Mouse (Mus musculus): ENCODE results near the gene Naa15. TPM values are rescaled to one million over a fixed set of nuclear protein-coding genes. Genes with fewer than 3 reads are reported as not detected.
A peak's percentile ranks its signal among the peaks of the same experiment; 100 is the strongest.
"Not testable (repeated sequence)": the region's sequence is repeated elsewhere in the genome, so short reads cannot be mapped to it uniquely, and the experiment has no call there.

Naa15 gene
- polyA plus RNA-seq, 1 experiment from 2014 or later = 49.1 TPM

DNA sequence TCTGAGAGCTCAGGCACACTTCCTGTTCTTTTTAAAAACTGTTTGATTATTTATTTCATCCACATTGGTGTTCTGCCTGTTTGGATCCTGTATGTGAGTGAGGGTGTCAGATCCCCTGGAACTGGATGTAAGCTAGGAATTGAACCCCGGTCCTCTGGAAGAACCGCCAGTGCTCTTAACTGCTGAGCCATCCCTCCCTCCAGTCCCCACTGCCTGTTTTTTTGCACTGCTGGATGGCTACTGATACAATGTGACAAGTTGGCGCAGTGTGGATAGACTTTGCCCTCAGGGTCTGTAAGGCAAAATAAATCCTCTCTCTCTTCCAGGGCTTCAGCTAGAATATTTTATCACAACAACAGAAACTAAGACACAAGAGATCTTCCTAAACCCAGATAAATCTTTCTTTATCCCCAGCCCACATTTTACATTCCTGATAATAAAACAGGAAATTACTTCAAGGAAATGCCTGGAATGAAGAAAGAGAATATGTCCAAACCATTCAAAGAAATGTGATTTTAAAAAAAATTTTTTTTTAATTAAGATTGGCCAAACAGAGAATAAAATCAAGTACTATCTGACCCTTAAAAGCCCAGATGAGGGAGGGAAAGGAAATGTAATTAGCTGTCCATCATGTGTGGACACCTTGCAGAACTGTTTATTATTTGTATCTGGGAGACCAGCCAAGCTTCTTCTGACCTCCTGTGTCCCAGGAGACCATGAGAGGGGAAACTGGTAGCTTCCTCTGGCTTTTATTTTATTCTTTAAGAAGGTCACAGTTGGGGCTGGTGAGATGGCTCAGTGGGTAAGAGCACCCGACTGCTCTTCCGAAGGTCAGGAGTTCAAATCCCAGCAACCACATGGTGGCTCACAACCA lies 34.9 kb upstream of the Naa15 start:
- H3K27ac ChIP-seq (ENCODE audit: poor library complexity, severe bottlenecking) = no peak overlapping the region
- H3K9ac ChIP-seq = no peak overlapping the region
- 71% methylated on average over 5 of the region's 5 CpGs for WGBS

DNA sequence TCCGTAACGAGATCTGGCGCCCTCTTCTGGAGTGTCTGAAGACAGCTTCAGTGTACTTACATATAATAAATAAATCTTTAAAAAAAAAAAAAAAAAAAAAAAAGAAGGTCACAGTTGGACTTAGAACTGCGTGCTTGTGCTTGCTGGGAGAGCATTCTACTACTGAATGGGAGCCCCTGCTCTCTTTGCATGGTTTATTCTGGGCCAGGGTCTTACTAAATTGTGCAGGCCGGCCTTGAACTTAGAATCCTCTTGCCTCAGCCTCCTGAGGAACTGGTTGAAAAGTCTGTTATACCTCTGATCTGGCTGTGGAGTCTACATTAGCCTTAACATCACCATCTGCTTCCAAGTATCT lies 34.3 kb upstream of the Naa15 start:
- H3K9me3 ChIP-seq (replicated peaks) = no peaks in the 10 kb centered on the region
- no peaks in the 10 kb centered on the region for H3K4me1 ChIP-seq (replicated peaks)
- H3K4me2 ChIP-seq = no peak overlapping the region
- no peak overlapping the region for H3K4me3 ChIP-seq
- 73% methylated on average over 4 of the region's 5 CpGs for WGBS
- H3K27me3 ChIP-seq (replicated peaks) = no peaks in the 10 kb centered on the region
- no peak for ATAC-seq (ENCODE audit: insufficient number of reproducible peaks, low FRiP score)
- no peak overlapping the region for H3K27ac ChIP-seq (ENCODE audit: poor library complexity, severe bottlenecking)
- H3K9ac ChIP-seq = no peak overlapping the region
- no peaks in the 10 kb centered on the region for H3K36me3 ChIP-seq

More for the DNA sequence above, 34.9 kb upstream of the Naa15 start:
- no peaks in the 10 kb centered on the region for H3K4me1 ChIP-seq (replicated peaks)
- H3K4me2 ChIP-seq = no peak overlapping the region
- H3K27me3 ChIP-seq (replicated peaks) = no peaks in the 10 kb centered on the region
- ATAC-seq (ENCODE audit: insufficient number of reproducible peaks, low FRiP score) = no peak
- no peaks in the 10 kb centered on the region for H3K36me3 ChIP-seq
- H3K9me3 ChIP-seq (replicated peaks) = no peaks in the 10 kb centered on the region
- no peak overlapping the region for H3K4me3 ChIP-seq

DNA sequence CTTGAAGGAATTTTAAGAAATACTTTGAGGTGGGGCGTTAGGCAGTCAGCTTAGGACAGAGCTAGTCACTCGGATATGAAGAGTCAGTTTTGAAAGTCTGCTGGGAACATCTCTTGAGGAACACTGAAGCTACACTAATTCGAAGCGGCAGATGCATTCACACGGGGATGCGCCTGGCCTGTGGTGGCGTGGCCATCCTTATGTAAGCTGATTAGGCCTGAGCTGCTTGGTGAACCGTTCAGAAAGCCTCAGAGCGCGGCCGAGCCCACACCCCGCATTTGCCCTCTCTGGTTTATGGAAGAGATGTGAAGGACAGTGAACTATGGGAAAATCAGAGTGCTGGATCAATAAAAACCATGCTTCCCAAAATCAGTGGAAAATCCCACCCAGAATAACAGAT lies 31.5 kb upstream of the Naa15 start:
- no peak for ATAC-seq (ENCODE audit: insufficient number of reproducible peaks, low FRiP score)

DNA sequence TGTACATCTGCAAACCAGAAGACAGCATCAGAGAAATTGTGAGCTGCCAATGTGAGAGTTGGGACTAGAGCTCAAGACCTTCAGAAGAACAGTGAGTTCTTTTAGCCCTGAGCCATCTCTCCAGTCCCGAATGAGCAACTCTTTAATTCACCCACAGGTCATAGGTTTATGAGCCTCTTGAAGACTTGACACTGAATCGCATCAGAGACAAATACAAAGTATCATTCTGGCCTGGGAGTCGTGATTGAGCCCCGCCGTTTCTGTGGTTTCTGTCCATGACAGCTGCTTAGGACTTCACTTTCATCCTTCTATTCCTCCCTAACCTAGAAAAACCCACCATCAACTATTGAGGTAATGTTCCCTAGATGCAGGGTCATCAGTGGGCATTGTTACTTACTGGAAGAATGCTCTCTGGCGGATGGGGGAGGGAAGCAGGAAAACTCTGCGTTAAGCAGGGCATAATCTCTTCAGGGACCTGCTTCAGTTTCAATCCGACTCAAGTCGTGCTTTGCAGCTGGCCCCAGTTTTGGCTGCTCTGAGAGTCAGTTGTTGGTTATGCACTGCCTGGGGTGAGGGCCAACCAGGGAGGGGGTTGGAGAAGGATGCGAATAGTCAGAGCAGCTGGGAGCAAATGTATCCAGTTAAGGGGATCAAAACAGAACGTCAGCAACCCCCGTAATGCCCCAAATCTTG lies 28.4 kb upstream of the Naa15 start:
- peaks cover 9% of the 10 kb centered on the region for H3K4me1 ChIP-seq (replicated peaks)
- no peaks in the 10 kb centered on the region for H3K27me3 ChIP-seq (replicated peaks)
- ATAC-seq (ENCODE audit: insufficient number of reproducible peaks, low FRiP score) = no peak
- H3K36me3 ChIP-seq = no peaks in the 10 kb centered on the region
- H3K4me3 ChIP-seq = no peak overlapping the region
- no peak overlapping the region for H3K4me2 ChIP-seq
- WGBS = 55% methylated on average over 12 of the region's 12 CpGs
- no peaks in the 10 kb centered on the region for H3K9me3 ChIP-seq (replicated peaks)
- H3K9ac ChIP-seq = no peak overlapping the region
- H3K27ac ChIP-seq (ENCODE audit: poor library complexity, severe bottlenecking) = no peak overlapping the region

More for the DNA sequence above, 31.5 kb upstream of the Naa15 start:
- 73% methylated on average over 12 of the region's 12 CpGs for WGBS
- no peaks in the 10 kb centered on the region for H3K9me3 ChIP-seq (replicated peaks)
- no peak overlapping the region for H3K27ac ChIP-seq (ENCODE audit: poor library complexity, severe bottlenecking)
- H3K27me3 ChIP-seq (replicated peaks) = no peaks in the 10 kb centered on the region
- H3K4me2 ChIP-seq = no peak overlapping the region
- H3K4me1 ChIP-seq (replicated peaks) = no peaks in the 10 kb centered on the region
- no peak overlapping the region for H3K9ac ChIP-seq
- H3K36me3 ChIP-seq = no peaks in the 10 kb centered on the region
- no peak overlapping the region for H3K4me3 ChIP-seq

DNA sequence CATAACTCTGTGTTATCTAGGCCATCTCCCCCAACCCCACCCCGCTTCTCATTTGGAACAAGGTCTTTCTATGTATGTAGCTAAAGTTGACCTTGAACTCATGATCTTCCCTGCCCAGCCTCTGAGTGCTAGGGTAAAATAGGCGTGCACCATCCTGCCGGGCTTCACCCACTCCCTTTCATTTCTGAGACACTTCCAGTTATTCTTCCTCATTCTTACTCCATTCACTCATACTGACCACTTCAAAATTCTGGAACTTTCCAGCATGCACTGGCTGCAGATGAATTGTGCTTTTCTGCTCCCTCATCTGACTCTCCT lies 27.9 kb upstream of the Naa15 start:
- no peaks in the 10 kb centered on the region for H3K9me3 ChIP-seq (replicated peaks)
- H3K9ac ChIP-seq = no peak overlapping the region
- H3K4me1 ChIP-seq (replicated peaks) = peaks cover 9% of the 10 kb centered on the region
- H3K27me3 ChIP-seq (replicated peaks) = no peaks in the 10 kb centered on the region
- no peak overlapping the region for H3K27ac ChIP-seq (ENCODE audit: poor library complexity, severe bottlenecking)
- no peak overlapping the region for H3K4me3 ChIP-seq
- 77% methylated on average over 3 of the region's 3 CpGs for WGBS
- H3K4me2 ChIP-seq = no peak overlapping the region
- no peak for ATAC-seq (ENCODE audit: insufficient number of reproducible peaks, low FRiP score)
- no peaks in the 10 kb centered on the region for H3K36me3 ChIP-seq

DNA sequence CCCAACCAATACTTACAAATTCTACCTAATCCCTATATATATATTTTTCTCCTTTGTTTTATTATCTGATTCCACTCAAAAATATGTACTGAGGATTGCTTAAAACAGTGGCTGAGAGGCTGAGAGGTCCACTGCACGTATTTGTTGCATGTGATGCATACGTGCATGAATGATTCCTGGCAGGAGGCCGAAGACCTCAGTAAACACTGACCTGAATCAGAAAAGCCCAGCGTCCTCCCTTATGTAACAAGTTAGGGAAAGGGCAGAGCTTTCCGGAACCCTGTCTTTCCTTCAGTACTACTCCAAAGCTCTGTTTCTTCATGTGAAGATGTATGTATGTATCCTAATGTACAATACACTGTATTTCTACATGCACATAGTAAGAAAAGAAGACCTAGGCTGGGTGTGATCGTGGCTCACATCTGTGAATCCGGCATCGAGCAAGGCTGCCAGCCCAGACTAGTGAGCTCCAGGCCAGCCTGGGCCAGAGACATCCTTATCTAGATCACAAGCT lies 27.0 kb upstream of the Naa15 start:
- Histone ChIP-seq H3K36me3 (no peaks in the 10 kb centered on the region), H3K9ac (no peak overlapping the region), H3K4me2 (no peak overlapping the region), H3K9me3 (replicated peaks) (no peaks in the 10 kb centered on the region), H3K4me1 (replicated peaks) (peaks cover 9% of the 10 kb centered on the region), H3K27ac (ENCODE audit: poor library complexity, severe bottlenecking) (no peak overlapping the region), H3K27me3 (replicated peaks) (no peaks in the 10 kb centered on the region), H3K4me3 (no peak overlapping the region)
- 50% methylated on average over 8 of the region's 8 CpGs for WGBS
- no peak for ATAC-seq (ENCODE audit: insufficient number of reproducible peaks, low FRiP score)

DNA sequence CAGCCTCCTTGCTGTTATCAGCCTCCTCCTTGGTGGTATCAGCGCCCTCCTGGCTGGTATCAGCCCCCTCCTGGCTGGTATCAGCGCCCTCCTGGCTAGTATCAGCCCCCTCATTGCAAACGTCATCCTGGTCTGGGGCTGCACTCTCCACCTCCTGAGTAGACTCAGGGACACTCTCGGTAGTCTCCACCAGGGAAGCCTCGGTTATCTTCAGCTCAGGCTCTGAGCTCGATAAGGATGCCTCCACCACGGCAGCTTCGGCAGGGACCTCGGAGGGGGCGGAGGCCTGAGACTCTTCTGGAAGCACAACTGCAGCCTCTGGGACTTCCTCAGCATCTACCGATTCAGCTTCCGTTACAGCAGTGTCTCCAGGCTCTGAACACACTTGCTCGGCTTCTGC lies 26.0 kb upstream of the Naa15 start:
- under 1% methylated on average over 13 of the region's 13 CpGs for WGBS
- peak overlapping the region; percentile 67 for H3K4me2 ChIP-seq
- H3K36me3 ChIP-seq = no peaks in the 10 kb centered on the region
- peaks cover 9% of the 10 kb centered on the region for H3K4me1 ChIP-seq (replicated peaks)
- ATAC-seq (ENCODE audit: insufficient number of reproducible peaks, low FRiP score) = 0 out of 2 replicates have a peak, but pooled peaks have one; percentile 68
- no peaks in the 10 kb centered on the region for H3K9me3 ChIP-seq (replicated peaks)
- peak overlapping the region; percentile 24 for H3K4me3 ChIP-seq
- H3K27ac ChIP-seq (ENCODE audit: poor library complexity, severe bottlenecking) = no peak overlapping the region
- no peaks in the 10 kb centered on the region for H3K27me3 ChIP-seq (replicated peaks)
- peak overlapping the region; percentile 37; the same call in 1 of the 2 replicates for H3K9ac ChIP-seq

DNA sequence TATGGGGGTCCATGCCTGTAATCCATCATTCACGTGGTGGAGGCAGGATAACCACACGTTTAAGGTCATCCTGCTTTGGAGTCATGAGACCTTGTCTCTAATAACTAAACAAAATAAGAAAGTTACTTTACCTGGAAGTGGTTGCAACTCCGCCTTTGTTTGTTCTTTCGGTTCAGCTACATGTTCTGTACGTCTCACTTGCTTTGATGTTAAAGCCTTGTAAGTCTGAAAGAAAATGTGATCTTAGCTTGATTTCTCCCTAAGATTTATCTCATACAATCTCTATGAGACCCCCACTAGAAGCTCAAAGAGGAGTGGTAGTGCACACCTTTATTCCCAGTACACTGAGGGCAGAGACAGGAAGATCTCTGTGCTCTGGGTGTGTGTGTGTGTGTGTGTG lies 23.9 kb upstream of the Naa15 start:
- H3K36me3 ChIP-seq = no peaks in the 10 kb centered on the region
- no peaks in the 10 kb centered on the region for H3K9me3 ChIP-seq (replicated peaks)
- no peak overlapping the region for H3K4me3 ChIP-seq
- WGBS = 82% methylated on average over 5 of the region's 5 CpGs
- no peak for ATAC-seq (ENCODE audit: insufficient number of reproducible peaks, low FRiP score)
- H3K4me2 ChIP-seq = no peak overlapping the region
- H3K9ac ChIP-seq = no peak overlapping the region
- H3K27me3 ChIP-seq (replicated peaks) = 0 out of 2 replicates have a peak, but pooled peaks cover 8% of the 10 kb centered on the region
- peaks cover 9% of the 10 kb centered on the region for H3K4me1 ChIP-seq (replicated peaks)
- no peak overlapping the region for H3K27ac ChIP-seq (ENCODE audit: poor library complexity, severe bottlenecking)

DNA sequence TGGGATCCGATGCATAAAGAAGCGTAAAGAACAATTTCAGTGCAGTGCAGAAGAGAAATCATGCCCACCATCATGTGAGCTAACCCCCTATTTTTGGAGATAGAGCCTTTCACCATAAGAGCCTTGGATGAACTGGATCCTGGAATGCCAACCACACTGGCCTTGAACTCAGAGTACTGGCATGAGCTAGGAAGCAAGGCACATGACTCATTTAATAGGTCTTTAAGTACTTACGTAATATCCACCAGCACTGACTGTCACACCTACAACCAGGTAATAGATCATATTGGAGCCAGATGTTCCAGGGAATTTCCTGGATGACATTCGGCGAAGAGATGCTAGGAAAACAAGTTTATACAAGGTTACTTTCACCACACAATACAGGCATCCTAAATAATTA lies 23.4 kb upstream of the Naa15 start:
- 0 out of 2 replicates have a peak, but pooled peaks cover 8% of the 10 kb centered on the region for H3K27me3 ChIP-seq (replicated peaks)
- no peak overlapping the region for H3K4me2 ChIP-seq
- H3K4me3 ChIP-seq = no peak overlapping the region
- no peak overlapping the region for H3K9ac ChIP-seq
- no peak overlapping the region for H3K27ac ChIP-seq (ENCODE audit: poor library complexity, severe bottlenecking)
- no peaks in the 10 kb centered on the region for H3K36me3 ChIP-seq
- H3K4me1 ChIP-seq (replicated peaks) = peaks cover 9% of the 10 kb centered on the region
- 90% methylated on average over 5 of the region's 5 CpGs for WGBS
- H3K9me3 ChIP-seq (replicated peaks) = no peaks in the 10 kb centered on the region
- ATAC-seq (ENCODE audit: insufficient number of reproducible peaks, low FRiP score) = no peak

DNA sequence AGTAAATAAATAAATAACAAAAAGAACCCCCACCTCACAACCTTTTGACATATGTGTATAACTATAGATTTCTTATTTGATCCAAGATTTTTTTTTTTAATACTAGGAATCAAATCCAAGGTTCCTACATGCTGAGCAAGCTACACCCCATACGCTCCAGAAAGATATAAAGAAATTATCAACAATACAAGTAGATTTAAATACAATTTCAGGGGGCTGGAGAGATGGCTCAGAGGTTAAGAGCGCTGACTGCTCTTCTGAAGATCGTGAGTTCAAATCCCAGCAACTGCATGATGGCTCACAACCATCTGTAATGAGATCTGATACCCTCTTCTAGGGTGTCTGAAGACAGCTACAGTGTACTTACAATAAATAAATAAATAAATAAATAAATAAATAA lies 21.9 kb upstream of the Naa15 start:
- Histone ChIP-seq H3K4me1 (replicated peaks) (peaks cover 15% of the 10 kb centered on the region), H3K27me3 (replicated peaks) (0 out of 2 replicates have a peak, but pooled peaks cover 14% of the 10 kb centered on the region)
- ATAC-seq (ENCODE audit: insufficient number of reproducible peaks, low FRiP score); H3K4me3 ChIP-seq; H3K4me2 ChIP-seq; H3K9ac ChIP-seq; H3K36me3 ChIP-seq; H3K27ac ChIP-seq (ENCODE audit: poor library complexity, severe bottlenecking); H3K9me3 ChIP-seq (replicated peaks): not testable (repeated sequence)
- 90% methylated on average over 3 of the region's 3 CpGs for WGBS

DNA sequence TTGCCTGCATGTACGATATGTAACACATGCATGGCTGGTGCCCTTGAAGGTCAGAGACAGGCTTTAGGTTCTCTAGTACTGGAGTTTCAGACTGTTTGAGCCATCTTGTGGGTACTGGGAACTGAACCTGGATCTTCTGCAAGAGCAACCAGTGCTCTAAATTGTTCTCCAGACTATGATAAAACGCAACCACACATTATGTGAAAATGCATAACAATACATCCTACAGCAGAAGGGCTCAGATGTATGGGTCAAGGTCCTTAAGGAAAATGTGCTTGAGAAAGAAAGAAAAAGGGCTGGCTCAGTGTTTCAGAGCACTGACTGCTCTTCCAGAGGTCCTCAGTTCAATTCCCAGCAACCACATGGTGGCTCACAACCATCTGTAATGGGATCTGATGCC lies 21.3 kb upstream of the Naa15 start:
- Histone ChIP-seq H3K27ac (ENCODE audit: poor library complexity, severe bottlenecking) (no peak overlapping the region), H3K27me3 (replicated peaks) (0 out of 2 replicates have a peak, but pooled peaks cover 14% of the 10 kb centered on the region), H3K9ac (no peak overlapping the region), H3K36me3 (no peaks in the 10 kb centered on the region), H3K4me3 (no peak overlapping the region), H3K9me3 (replicated peaks) (no peaks in the 10 kb centered on the region), H3K4me2 (no peak overlapping the region), H3K4me1 (replicated peaks) (peaks cover 16% of the 10 kb centered on the region)
- 86% methylated on average over 2 of the region's 2 CpGs for WGBS
- ATAC-seq (ENCODE audit: insufficient number of reproducible peaks, low FRiP score) = no peak

Data from heart, embryonic 12.5 days (tissue).